Mouse (Mus musculus): ENCODE results near the gene Sirt1.
"Not testable (repeated sequence)": the region's sequence is repeated elsewhere in the genome, so short reads cannot be mapped to it uniquely, and the experiment has no call there.

The Sirt1 gene

DNA sequence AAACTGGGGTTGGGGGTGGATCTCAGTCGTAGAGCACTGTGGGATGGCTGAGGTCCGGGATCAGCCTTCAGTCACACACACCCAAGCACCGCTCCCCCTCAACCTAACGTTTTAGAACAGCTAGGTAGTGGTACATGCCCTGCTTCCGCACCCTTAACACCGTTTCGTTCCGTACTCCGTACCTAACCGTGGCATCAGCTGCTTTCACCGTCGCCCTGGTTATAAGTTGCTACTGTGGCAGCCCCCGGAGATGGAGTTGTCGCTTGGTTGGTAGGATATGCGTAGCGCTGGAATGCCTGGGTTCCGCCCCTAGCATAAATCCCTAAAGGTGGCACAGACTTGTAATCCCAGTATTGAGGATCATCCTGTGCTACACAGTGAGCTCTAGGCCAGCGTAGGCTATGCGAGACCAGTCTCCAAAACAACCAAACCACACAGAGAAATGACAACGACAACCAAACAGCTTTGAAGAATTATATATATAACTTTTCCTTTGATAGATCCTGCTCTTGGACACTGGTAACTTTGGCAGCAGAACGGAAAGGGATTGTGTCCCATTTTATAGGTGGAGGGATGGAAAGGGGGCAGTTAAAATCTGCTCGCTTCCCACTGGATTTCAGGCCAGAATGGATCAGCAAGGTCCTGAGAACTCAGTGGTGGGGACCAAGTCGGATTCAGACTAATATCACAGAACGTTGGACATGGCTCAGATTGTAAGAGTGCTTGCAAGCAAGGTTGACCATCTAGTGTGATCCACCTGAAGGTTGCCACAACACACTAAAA, at the start of gene Sirt1:
Gene Sirt1 (minus strand): TSS at position 207 of the 783 bp plus-strand sequence.
- no peak for DNase-seq (ENCODE audit: low read depth, low spot score)

DNA sequence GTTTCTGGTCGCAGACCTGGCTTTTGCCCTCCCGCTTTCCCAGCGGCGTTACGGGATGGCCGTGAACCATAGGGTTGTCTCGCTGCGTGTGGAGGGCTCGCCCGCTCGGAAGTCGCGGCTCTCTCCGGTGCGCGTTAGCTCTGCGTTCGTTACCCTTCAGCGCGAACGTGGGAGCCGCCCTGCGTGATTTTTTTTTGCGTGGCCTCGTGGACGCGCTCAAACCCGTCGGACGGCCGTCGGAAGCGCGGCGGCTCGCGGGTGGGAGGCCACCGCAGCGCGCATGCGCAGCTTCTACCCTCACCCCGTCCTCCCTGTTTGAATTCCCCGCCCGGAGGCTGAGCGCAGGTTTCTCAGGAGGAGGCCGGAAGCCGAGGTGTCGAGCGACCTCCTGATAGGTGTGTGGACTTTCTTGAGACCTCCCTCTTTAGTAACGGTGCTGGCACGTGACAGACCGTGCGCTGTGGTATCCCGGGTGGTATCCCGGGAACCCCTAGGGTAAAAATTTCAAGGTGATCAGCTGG, 48.3 kb upstream of the Sirt1 start, which contains the start of gene Ctnna3:
Gene Ctnna3 (plus strand): TSS at position 314 of the 521 bp plus-strand sequence.
- peak; percentile 96 for DNase-seq (ENCODE audit: low read depth, low spot score)

DNA sequence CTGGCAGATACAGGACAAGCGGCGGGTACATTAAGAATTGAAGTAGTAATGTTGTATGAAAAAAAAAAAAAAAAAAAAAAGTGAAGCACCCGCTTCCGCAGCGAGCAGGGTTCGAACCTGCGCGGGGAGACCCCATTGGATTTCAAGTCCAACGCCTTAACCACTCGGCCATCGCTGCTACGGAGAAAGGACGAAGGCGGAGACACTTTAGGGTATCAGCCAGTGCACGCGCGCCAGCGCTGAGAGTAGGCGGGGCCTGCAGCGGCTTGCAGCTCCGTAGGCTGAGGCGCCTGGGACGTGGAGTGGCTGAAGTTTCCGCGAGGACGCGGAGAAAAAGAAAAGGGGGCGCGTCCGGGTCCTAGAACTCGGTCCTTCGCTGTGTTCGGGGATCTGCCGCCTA, 47.9 kb upstream of the Sirt1 start:
- peak; percentile 98 for DNase-seq (ENCODE audit: low read depth, low spot score)

DNA sequence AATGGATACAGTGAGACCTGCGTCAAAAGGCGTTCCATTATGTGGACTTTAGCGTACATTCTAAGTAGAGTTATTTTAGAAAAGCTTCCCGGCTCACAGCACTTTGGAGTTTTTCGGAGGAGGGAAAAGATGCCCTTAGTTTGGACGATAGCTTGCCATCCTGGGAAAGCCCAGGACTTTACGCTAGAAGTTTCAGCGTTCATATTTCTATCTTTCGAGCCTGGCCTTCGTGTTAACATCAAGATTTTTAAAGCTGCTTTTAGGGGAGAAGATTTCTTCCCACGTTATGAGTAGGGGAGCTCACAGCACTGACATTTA, 47.5 kb upstream of the Sirt1 start:
- DNase-seq (ENCODE audit: low read depth, low spot score): no peak

DNA sequence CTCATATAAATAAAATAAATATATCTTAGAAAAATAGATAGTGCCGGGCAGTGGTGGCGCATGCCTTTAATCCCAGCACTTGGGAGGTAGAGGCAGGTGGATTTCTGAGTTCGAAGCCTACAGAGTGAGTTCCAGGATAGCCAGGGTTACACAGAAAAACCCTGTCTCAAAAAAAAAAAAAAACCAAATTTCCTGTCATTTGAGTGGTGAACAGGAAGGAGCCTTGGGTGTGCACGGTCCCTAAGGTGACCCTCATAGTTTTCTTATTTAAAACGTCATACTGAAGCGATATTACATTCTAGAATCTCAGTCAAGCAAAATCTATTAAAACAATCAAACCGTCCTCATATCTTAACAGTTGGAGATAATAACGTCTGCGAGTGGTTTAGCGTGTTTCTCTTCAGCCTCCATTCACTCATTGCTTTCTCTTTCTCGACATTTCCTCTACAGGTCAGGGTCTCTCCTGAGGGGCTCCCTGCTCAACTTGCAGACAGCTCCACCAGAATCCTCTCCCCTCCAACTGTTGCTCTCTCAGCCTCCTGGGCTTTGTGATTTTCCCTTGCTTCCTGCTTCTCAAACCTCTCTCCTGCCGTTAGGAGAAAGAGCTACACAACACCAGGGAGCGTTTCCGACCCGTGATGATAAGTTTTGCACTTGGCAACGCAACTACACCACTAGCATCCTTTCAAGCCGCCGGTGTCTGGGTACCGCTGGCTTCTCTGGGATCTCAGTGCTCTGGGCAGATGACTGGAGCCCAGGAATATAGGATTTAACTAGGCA, 46.9 kb upstream of the Sirt1 start:
- peak; percentile 46 for DNase-seq (ENCODE audit: low read depth, low spot score)

DNA sequence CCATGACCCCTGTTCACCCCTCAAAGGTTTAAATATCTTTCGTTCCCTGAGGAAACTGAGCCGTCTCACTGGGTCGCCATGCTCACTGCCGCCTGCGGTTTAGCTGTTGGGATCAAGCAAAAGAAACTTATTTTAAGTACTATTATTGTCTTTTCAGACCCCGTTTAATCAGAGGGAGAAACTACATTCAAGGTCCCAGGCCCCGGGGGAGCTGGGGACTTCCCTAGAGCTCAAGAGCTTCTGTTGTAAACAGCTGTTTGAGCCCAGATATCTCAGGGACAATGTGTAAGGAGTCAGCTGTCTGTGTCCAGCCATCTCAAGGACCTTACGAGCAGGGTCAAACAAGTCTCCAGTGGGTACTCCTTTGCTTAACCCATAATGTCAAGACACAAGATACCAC, 45.6 kb upstream of the Sirt1 start:
- no peak for DNase-seq (ENCODE audit: low read depth, low spot score)

DNA sequence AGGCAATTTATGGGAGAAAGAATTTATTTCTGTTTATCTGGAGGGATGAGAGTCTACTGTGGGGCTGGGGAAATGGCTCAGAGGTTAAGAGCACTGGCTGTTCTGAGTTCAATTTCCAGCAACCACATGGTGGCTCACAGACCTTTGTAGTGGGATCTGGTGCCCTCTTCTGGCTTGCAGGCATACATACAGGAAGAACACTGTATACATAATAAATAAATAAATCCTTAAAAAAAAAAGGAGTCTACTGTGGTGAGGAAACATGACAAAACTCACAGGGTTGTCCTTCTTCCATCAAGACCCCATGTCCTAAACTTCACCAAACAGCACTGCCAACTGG, 42.9 kb upstream of the Sirt1 start:
- DNase-seq (ENCODE audit: low read depth, low spot score): peak; percentile 36

DNA sequence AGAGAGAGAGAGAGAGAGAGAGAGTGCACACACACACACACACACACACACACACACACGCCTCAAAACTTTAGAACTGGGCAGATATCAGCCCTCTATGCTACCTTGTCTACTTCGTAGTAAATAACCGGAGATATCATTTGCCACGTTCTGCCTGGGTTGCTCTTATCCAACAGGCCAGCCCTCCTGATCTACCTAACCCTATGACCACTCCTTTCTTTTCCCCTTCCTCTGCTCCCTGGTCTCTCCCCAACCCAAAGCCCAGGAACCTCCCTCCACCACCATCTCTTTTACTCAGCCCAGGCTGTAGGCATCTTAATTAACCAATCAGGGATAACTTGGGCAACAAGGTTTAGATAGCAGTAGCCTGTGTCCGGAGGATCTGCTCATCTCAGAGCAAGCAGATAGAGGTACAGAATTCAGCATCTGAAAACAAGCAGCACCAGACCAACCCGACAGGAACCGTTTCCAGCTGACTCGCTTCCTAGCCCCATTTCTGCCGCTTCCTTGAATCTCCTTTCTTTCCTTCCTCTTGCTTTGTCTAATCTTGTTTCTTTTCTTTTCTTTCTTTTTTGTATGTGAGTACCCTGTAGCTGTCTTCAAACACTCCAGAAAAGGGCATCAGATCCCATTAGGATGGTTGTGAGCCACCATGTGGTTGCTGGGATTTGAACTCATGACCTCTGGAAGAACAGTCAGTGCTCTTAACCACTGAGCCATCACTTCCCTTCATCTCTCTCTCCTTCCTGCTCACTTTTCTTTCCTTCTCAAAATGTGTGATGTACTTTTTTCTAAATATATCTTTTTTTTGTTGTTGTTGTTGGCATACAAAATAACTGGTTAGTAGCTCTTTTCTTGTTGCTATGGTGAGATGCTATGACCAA, 42.3 kb upstream of the Sirt1 start:
- no peak for DNase-seq (ENCODE audit: low read depth, low spot score)

DNA sequence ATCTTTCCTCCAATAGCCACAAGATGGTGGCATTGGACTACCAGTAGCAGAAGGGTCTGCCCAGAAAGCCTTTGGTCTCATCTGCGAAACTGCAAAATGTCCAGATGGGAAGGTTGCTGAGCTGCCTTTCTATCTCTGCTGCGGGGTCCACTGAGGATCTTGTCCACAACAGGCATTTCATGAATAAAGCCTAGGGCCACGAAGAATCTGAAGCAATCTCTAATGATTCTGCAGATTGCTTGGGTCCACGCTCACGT, 41.2 kb upstream of the Sirt1 start:
- DNase-seq (ENCODE audit: low read depth, low spot score): no peak

DNA sequence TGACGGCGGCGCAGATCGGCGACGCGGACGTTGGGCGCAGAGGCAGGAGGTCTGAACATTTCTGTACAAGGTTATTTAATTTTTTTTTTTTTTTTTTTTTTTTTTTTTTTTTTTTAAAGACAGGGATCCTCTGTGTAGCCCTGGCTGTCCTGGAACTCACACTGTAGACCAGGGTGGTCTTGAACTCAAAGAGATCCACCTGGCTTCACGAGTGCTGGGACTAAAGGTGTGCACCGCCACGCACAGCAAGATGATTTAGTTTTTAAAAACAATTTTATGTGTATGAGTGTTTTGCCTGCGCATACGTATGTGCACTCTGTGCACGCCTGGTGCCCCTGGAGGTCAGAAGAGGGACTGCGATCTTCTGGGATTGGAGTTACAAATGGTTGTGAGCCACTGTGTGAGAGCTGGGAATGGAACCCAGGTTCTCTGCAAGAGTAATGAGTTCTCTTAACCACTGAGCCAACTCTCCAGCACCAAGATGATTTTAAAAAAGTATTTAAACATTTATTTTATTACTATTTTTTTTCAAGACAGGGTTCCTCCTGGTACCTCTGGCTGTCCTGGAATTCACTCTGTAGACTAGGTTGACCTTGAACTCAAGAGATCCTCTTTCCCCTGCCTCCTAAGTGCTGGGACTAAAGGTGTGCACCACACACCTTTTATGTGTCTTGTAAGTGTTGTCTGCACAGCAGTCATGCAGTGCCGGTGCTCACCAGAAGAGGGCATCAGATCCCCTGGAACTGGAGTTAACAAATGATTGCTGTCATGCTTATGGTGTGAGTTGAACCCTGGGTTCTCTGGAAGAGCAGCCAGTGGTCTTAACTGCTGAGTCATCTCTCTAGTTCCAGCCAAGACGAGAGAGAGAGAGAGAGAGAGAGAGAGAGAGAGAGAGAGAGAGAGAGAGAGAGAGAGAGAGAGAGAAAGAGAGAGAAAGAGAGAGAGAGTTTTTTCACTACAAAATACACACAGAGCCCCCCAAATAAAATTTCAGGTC, 40.5 kb upstream of the Sirt1 start, which contains the start of gene Gm7075:
Gene Gm7075 (minus strand): TSS at position 51 of the 997 bp plus-strand sequence.
- peak; percentile 59 for DNase-seq (ENCODE audit: low read depth, low spot score)

DNA sequence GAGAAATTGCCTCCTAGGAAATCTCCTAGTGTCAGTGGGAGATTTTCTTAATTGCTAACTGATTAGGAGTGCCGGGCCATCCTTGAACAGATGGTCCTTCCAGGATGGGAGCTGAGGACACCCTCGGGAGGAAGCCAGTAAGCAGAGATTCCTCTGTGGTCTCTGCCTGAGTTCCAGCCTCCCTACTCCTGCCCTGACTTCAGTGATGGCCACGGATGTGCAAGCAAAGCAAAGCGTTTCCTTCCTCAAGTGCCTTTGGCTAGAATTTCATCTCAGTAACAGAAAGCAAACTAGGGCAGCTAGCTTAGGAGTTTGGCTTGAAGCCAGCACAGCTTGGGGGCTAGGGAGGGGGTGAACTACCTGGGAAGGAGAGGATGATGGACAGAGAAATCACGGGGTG, 35.6 kb upstream of the Sirt1 start:
- DNase-seq (ENCODE audit: low read depth, low spot score): no peak

DNA sequence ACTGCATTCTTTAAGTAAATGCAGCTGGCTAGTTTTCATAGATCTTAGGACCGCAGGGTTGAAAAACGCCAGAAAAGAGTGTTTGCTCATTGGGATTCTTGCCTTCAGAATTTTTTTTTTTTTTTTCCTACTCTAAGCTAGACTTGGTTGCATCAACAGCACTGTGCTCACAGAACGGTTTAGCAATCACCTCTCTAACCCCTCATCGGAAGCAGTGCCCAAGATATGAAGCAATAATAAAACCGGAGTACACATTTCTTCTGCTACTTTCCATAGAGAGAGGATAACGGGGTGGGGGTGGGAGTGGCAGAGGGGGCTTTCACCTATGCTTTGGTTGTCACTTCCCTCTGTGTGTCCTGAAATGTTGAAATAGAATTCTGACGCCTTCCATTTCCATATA, 34.3 kb upstream of the Sirt1 start:
- no peak for DNase-seq (ENCODE audit: low read depth, low spot score)

DNA sequence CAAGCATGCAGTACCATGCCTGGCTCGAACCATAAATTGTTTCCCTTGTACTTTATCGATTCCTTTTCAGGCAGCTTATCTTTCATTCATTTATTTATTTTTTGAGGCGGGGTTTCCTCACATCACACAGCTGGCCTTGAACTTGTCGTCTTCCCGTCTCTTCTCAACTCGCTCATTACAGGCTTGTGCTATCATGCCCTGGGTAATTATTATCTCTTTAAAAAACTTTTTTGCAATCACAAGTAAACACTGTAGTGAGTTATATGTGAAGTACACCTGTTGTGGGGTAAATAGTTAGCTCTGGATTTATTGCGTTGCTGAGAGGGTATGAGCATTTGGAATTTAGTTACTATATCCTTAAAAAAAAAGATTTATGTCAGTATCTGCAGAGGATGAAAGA, 33.8 kb upstream of the Sirt1 start:
- DNase-seq (ENCODE audit: low read depth, low spot score): no peak

DNA sequence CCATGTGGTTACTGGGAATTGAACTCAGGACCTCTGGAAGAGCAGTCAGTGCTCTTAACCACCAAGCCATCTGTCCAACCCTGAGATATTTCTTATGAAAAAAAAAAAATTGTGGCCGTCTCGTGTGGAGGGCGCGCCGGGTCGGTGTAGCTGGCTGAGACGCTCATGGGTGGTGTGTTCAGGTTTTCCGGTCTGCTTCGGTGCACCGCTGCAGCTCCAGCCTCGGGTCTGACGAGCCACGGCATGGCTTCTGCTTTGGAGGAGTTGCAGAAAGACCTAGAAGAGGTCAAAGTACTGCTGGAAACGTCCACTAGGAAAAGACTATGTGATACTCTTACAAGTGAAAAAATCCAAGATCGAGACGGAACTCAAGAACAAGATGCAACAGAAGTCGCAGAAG, 31.3 kb upstream of the Sirt1 start:
- no peak for DNase-seq (ENCODE audit: low read depth, low spot score)

DNA sequence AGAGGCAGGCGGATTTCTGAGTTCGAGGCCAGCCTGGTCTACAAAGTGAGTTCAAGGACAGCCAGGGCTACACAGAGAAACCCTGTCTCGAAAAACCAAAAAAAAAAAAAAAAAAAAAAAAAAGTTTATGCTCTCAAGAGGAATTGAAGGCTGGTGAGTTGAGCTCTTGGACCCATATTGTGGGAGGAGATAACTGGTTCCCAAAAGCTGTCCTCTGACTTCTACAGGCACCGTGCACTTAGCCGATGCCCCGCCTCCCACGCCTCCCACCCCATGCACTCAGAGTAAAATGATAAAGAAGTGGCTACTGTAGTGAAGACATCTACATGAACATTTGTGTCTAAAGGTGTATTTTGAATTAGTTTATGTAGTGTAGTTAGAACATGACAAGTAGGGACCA, 30.2 kb upstream of the Sirt1 start:
- not testable (repeated sequence) for DNase-seq (ENCODE audit: low read depth, low spot score)

DNA sequence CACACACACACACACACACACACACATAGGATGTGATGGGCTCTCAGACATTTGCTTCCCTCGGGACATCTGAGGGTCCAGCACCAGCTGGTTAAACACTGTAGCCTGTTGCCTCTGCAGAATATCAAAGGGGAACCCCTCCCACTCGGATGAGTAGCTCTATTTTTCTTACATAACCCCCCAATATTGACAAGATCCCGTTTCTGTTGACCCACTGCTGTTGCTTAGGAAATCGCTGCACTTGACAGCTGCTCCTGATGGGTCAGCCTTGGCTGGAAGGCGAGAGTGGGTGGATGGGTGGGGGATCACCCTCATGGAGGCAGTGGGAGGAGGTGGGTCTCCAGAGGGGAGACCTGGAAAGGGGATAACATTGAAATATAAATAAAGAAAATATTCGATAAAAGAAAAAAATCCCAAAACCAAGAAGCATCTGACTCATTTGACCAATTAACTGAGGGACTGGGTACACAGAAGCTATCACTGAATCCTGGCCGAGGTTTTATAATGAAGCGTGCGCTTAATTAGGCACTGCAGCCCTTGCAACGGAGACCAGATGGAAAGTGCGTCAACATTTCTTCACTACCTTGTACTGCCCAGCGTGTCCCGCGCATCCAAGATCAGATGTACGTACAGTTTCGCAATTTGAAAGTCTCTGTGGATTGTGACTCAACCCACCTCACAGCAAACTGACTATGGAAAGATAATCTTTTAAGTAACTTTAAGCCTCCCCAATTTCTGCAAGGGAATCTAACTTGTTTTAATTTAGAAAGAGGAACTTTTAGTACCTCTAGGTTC, 28.9 kb upstream of the Sirt1 start:
- peak; percentile 12 for DNase-seq (ENCODE audit: low read depth, low spot score)

DNA sequence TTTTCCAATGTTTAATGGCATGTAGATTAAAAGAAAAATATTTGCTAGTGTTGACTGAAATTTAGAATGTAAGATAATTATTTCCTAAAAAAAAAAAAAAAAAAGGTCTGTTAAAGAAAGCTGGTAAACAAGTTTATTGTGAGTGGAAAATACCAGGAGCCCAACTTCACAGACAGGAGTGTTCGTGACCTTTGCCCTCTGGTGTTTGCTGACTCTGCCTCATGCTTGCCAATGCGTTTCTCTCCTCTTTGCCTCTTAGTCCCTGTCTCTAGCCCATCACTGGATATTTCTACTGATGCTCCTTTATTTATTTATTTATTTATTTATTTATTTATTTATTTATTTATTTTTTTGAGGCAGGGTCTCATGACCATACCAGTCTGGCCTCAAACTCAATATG, 22.1 kb upstream of the Sirt1 start:
- DNase-seq (ENCODE audit: low read depth, low spot score): no peak

DNA sequence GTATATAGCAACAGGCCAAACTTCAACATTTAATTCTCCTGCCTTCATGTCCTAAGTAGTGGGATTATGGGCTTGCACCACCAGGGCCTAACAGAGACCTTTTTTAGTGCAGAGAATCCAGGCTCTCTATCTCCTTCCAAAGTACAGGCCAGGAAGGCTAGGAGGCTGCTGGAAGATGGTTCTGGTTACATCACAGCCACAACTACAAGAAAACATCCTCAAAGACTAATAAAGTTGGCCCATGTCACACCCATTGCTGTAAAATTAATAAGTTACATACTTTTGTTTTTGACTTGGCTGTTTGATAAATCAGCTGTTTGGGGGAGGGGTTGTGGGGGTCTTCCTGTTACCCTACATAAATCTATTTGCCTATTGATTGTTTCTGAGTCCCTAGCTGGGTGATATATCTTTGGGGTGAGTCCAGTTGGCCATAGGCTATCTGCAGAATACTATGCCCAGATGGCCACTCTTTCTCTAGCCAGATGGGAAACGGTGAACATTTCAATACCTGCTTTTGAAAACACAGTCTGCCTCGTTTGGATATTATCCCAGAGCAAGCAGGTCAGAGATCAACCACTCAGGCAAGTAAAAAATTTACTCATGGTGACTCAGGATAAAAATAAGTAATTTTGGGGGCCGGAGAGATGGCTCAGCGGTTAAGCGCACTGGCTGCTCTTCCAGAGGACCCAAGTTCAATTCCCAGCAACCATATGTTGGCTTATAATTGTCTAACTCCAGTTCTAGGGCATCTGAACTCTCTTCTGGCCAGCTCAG, 21.4 kb upstream of the Sirt1 start:
- no peak for DNase-seq (ENCODE audit: low read depth, low spot score)

DNA sequence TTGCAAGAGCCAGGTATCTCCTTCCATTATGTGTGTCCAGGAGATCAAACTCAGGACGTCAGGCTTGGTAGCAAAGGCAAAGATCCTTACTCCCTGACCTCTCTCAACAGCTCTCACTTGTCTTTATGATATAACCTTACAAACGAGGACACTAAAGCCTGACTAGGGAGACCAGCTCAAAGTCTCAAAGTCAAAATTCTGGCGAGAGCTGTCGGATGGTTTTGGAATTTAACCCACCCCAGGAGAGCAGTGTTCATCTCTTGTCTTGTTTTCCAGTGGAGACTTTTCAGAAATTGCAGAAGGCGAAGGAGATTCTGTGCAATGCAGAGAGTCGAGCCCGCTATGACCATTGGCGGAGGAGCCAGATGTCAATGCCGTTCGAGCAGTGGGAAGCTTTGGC, 15.5 kb upstream of the Sirt1 start:
- DNase-seq (ENCODE audit: low read depth, low spot score): no peak
